Mouse (Mus musculus) brain, embryonic 14.5 days (tissue): Measurements from ENCODE around the gene Kcnc3.

Source experiments
- CTCF ChIP-seq: fragments of 200-500 bp; IDR thresholded peaks from 2 replicates; pipeline ENCODE4 v1.5.1; 2012; ENCODE audit warnings: inconsistent platforms, mild to moderate bottlenecking, moderate library complexity, borderline replicate concordance; ENCODE audit not compliant: insufficient read depth, insufficient read length; ENCODE audit errors: extremely low read depth
- POLR2A ChIP-seq: fragments of 200-500 bp; IDR thresholded peaks from 2 replicates; pipeline ENCODE4 v1.6.1; 2012; ENCODE audit warnings: mild to moderate bottlenecking, inconsistent platforms, borderline replicate concordance; ENCODE audit not compliant: poor library complexity, insufficient read depth, insufficient read length, severe bottlenecking; ENCODE audit errors: extremely low read depth

- TF ChIP-seq POLR2A, result no peak
- no peak for TF ChIP-seq CTCF
These were observed 39.2 kb upstream of the Kcnc3 start for GRCm38 (mm10) chr7:44551301-44551700.
